Mouse (Mus musculus): ENCODE measurements around the gene Gli3.

Gene Gli3

GRCm38 (mm10) chr13:15462830-15463491 is at the start of gene Gli3:
Gene Gli3 (plus strand): TSS chr13:15463235.
- DNase-seq (ENCODE audit: low spot score in 2 of 2): peak; percentile 60 to 61

GRCm38 (mm10) chr13:15421182-15421750 is 41.8 kb upstream of the Gli3 start:
- no peak for DNase-seq (ENCODE audit: low spot score in 2 of 2)

DNA sequence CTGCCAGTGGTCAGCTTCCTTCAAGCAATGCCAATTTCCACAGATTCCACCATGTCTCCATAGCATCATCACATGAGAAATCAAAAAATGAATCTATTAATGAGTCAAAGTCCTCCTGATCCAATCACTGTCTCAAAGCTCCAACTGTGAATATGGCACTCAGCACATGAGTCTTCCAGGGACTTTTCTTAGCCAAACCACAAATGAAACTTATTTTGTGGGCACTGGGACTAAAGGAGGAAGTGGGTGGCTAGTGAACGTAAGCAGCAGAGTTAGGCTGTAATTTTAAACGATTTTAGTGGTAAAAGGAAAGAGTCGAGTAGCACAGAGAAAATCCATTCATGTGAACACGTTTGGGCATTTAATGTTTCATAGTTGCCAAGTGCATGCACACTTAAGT is 21.0 kb upstream of the Gli3 start:
- DNase-seq (ENCODE audit: low spot score in 2 of 2): no peak

DNA sequence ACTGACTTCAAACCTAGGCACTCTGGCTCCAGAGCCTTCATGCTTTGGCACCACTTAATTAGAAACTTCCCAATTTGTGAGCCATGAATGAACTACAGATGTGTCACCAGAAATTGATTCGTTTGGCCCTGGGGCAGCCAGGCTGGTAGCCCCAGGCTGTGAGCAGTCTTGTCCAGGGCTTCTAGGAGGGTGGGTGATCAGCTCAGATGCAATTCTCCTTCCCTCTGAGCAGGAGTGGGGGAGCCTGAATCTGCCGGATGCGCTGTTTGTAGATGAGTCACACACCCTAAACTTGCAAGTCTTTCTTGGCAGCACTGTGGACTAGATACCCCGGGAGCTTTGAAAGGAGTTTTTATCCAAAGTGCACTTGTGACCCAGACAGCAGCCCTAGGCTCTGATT is 18.7 kb upstream of the Gli3 start:
- DNase-seq (ENCODE audit: low spot score in 2 of 2): no peak

DNA sequence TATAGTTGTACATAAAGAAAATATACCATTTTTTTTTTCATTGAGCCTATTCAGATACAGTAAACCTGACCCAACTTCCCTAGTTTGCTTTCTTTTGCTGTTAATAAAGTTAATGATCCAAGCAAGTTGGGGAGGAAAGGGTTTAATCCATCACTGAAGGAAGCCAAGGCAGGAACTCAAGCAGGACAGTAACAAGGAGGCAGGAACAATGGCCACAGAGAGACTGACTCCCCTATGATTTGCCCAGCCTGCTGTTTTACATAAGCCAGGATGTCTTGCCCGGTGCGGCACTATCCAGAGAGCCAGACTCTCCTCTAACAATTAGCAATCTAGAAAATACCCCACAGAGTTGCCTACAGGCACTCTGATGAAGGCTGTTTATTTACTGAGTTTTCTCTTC is 17.4 kb upstream of the Gli3 start:
- no peak for DNase-seq (ENCODE audit: low spot score in 2 of 2)

DNA sequence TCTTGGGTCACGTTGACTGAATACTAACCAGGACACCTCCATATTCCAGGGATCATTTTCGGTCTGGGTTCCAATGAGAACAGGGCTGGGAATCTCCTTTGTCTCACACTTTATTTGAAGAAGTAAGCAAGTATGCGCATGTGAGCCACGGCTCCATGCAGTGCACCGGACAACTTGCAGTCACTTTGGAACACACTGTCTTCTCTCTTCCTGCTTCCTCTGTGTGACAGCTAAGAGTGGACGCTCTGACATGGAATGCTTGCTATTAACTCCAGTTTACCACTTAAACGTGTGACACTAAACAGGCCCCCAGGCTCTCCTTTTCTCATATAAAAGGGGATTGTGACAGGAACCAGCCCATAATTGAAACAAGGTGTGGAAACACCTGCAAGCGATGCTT is 17.0 kb upstream of the Gli3 start:
- no peak for DNase-seq (ENCODE audit: low spot score in 2 of 2)

DNA sequence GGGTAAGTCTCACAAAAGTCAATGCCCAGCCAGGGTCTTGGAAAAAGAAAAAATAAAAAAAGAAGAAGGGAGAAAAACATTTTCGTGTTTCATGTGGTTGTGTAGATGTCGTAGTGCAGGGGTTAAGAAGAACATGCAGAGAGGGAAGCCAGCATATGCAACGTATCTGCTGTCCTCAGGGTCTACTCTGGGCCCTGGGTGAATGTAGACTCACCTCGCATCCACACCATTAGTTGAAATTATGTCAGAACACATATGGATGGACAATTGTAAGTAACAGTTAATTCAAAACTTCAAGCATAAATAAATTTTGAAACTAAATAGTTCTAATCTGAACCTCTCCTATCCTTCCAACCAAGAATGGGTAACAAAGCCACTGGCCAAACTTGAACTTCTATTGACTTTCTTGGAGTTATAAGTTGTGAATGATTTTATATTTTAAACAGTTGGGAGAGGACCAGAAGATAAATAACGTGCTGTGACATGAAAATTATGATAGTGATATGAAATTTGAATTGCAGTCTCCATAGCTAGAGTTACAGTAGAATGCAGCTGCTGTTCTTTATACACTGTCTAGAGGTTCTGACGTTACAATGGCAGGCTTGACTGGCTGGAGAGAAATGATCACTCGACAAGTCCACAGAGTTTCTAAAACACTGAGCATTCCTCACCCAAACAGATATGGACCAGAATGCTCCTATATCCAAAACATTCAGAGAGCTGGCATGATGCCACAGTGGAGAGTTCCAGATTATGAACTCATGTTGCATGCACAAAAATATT is 16.1 kb upstream of the Gli3 start:
- no peak for DNase-seq (ENCODE audit: low spot score in 2 of 2)

- DNase-seq (ENCODE audit: low spot score in 2 of 2): no peak
Observed at GRCm38 (mm10) chr13:15450941-15451340, 12.1 kb upstream of the Gli3 start.

GRCm38 (mm10) chr13:15457841-15458240 is 5.2 kb upstream of the Gli3 start:
- DNase-seq (ENCODE audit: low spot score in 2 of 2): no peak

- no peak for DNase-seq (ENCODE audit: low spot score in 2 of 2)
Observed at GRCm38 (mm10) chr13:15461926-15462325, 1.1 kb upstream of the Gli3 start.

- DNase-seq (ENCODE audit: low spot score in 2 of 2): peak; percentile 47 to 59
Observed at GRCm38 (mm10) chr13:15463492-15464080, 551 bp downstream of the Gli3 start.

DNA sequence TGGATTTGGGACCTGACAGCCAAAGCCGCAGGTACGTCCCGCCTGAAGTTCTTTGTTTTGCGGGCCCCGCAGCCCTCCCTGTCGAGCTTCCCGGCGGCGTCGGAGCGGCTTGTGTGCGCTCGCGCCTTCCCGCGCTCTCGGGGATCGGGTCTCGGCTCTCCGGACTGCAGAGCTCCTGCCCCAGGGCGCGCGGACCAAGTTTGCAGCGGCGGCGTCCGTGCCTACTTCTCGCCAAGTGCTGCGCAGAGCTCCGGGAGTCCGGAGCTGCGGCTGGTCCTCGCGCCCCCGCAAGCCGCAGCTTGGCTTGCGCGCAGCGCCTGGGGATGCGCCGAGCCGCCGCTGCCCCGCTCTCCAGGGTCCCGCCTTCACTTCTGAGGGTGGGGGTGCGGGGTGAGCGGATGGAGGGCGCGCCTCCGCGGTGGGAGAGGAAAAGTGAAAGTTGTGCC is 1.1 kb downstream of the Gli3 start:
- peak; percentile 15 to 46 for DNase-seq (ENCODE audit: low spot score in 2 of 2)

GRCm38 (mm10) chr13:15464741-15465250 is 1.8 kb downstream of the Gli3 start:
- no peak for DNase-seq (ENCODE audit: low spot score in 2 of 2)

DNA sequence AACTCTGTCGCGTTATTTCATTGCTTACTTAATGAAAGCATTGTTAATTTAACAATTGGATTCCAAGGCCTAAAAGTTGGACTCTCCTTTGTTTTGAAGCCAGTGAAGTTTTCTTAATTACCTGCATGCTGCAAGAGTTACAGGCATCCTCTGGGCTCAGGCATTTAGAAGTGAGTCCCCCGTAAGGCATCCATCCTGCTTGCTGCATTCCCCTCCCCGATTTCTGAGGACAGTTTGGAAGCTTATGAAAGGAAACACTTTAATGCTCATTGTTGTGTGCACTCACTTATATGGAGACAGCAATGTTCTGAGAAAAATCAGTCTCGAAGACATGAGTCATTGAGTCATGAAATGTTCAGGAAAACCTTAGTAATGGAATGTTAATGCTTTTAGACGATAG is 3.5 kb downstream of the Gli3 start:
- DNase-seq (ENCODE audit: low spot score in 2 of 2): no peak

DNA sequence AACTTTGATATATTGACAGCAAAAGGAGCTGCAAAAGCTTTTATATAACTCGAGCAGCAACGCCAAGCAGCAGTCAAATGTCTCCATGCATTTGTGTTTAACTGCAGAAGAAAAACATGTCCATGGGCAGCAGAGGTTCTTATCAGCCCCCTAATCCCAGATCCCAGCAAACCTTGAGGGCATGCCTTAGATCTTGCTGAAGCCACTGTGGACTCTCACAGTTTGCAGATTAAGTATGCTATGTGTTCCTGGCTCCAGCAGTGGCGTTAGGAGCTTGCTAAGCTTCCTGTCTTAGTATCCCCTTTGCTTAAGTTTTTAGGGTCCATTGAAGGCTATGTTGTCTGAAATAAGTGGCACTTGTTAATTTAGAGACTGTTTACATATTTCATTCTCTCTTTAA is 4.4 kb downstream of the Gli3 start:
- DNase-seq (ENCODE audit: low spot score in 2 of 2): no peak

GRCm38 (mm10) chr13:15468421-15468820 is 5.4 kb downstream of the Gli3 start:
- DNase-seq (ENCODE audit: low spot score in 2 of 2): no peak

- DNase-seq (ENCODE audit: low spot score in 2 of 2): no peak
Observed at GRCm38 (mm10) chr13:15470056-15470455, 7.0 kb downstream of the Gli3 start.

DNA sequence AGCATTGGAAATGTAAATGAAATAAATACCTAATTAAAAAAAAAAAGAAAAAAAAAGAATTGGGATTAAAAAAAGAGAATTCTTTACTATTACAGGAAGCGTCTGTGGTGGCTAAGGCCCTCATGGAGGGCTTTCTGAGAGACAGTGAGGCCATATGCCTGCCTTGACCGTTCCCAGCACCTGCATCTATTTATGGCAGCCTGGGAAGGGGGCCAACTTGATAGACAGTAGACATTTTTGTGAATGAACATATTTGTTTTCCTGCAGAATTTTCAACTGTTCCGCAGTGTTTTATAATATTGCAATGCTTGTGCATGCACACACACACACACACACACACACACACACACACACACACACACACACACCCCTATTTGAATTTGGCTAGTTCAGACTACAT is 9.7 kb downstream of the Gli3 start:
- no peak for DNase-seq (ENCODE audit: low spot score in 2 of 2)

DNA sequence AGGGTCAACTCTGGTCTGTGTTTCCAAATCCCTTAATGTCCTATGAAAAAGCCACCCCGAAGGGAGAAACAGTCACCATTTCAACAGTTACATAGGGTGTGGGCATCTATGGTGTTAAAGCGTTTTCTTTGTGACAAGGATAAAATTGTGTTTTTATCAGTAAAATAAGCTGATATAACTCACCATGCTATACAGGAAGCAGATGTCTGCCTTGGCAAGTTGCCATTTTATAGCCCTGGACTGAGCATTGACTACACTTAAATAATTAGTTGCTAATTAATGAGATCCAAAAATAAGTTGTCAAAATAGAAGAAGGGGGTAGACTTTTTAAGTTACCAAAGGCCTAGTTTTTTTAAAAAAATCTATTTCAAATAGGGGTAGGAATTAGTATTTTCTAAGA is 11.4 kb downstream of the Gli3 start:
- DNase-seq (ENCODE audit: low spot score in 2 of 2): no peak

GRCm38 (mm10) chr13:15486033-15486891 is 23.2 kb downstream of the Gli3 start:
- DNase-seq (ENCODE audit: low spot score in 2 of 2): no peak

- no peak for DNase-seq (ENCODE audit: low spot score in 2 of 2)
Observed at GRCm38 (mm10) chr13:15487334-15487733, 24.3 kb downstream of the Gli3 start.

All from heart, adult 9 months (tissue).